Mouse (Mus musculus) cerebellum, postnatal 4 days (tissue): ENCODE results near the gene Scamp3.
A peak's percentile ranks its signal among the peaks of the same experiment; 100 is the strongest.
"Not testable (repeated sequence)": the region's sequence is repeated elsewhere in the genome, so short reads cannot be mapped to it uniquely, and the experiment has no call there.

Experiments
- DNase-seq, 2 experiments: peaks; one replicate each; pipeline ENCODE4 v3.0.0; 2022; ENCODE audit warnings: low spot score in 2 of 2, mixed read lengths in 1 of 2

The Scamp3 gene

GRCm38 (mm10) chr3:89177242-89178106 lies at the start of gene Scamp3:
Scamp3 (plus strand) TSS chr3:89177473.
- peak; percentile 61 to 86 for DNase-seq

GRCm38 (mm10) chr3:89129908-89130307 lies 47.4 kb upstream of the Scamp3 start:
- no peak for DNase-seq

- no peak for DNase-seq
Measured at GRCm38 (mm10) chr3:89131816-89132215, 45.5 kb upstream of the Scamp3 start.

- peak in 1 of 2 experiments; percentile 35 for DNase-seq
Measured at GRCm38 (mm10) chr3:89132285-89133062, 44.8 kb upstream of the Scamp3 start.

- DNase-seq: no peak
Measured at GRCm38 (mm10) chr3:89133063-89133450, 44.2 kb upstream of the Scamp3 start.

- DNase-seq: no peak
Measured at GRCm38 (mm10) chr3:89133752-89134151, 43.5 kb upstream of the Scamp3 start.

- DNase-seq: no peak
Measured at GRCm38 (mm10) chr3:89135958-89136357, 41.3 kb upstream of the Scamp3 start, which contains the start of gene Pklr. Pklr (plus strand) TSS chr3:89136142.

- no peak for DNase-seq
Measured at GRCm38 (mm10) chr3:89136365-89136764, 40.9 kb upstream of the Scamp3 start.

- no peak for DNase-seq
Measured at GRCm38 (mm10) chr3:89144821-89145220, 32.5 kb upstream of the Scamp3 start.

- no peak for DNase-seq
Measured at GRCm38 (mm10) chr3:89145566-89145965, 31.7 kb upstream of the Scamp3 start.

GRCm38 (mm10) chr3:89147101-89147978 lies 29.9 kb upstream of the Scamp3 start:
- DNase-seq: no peak

- DNase-seq: no peak
Measured at GRCm38 (mm10) chr3:89147979-89148311, 29.3 kb upstream of the Scamp3 start.

- DNase-seq: no peak
Measured at GRCm38 (mm10) chr3:89148567-89148966, 28.7 kb upstream of the Scamp3 start.

- no peak for DNase-seq
Measured at GRCm38 (mm10) chr3:89152084-89152835, 25.0 kb upstream of the Scamp3 start.

- DNase-seq: no peak
Measured at GRCm38 (mm10) chr3:89156951-89157350, 20.3 kb upstream of the Scamp3 start.

- DNase-seq: no peak
Measured at GRCm38 (mm10) chr3:89158651-89159050, 18.6 kb upstream of the Scamp3 start.

GRCm38 (mm10) chr3:89159211-89159610 lies 18.1 kb upstream of the Scamp3 start:
- DNase-seq: no peak

GRCm38 (mm10) chr3:89159616-89160344 lies 17.5 kb upstream of the Scamp3 start, which contains the start of gene Hcn3:
Hcn3 (minus strand) TSS chr3:89160196.
- peak in 1 of 2 experiments; percentile 78 for DNase-seq

- DNase-seq: not testable (repeated sequence)
Measured at GRCm38 (mm10) chr3:89161207-89161606, 16.1 kb upstream of the Scamp3 start.

- DNase-seq: no peak
Measured at GRCm38 (mm10) chr3:89161786-89162185, 15.5 kb upstream of the Scamp3 start.
